Mouse (Mus musculus) lung, embryonic 16.5 days (tissue): ENCODE measurements around the gene Gapdh. TPM values are rescaled to one million over a fixed set of nuclear protein-coding genes. Genes with fewer than 3 reads are reported as not detected.

ENCODE experiments used
- ATAC-seq: fragments of 200-750 bp; cut with Nextera tagmentation; 2 replicates; pipeline ENCODE4 v1.8.0; 2017; ENCODE audit warnings: low read depth, mild to moderate bottlenecking, moderate library complexity
- H3K27ac ChIP-seq: fragments of 300-500 bp; sonication (generic); 2 replicates; pipeline ENCODE4 v1.5.1; 2014; ENCODE audit warnings: mild to moderate bottlenecking, control low read depth, low read length
- H3K27me3 ChIP-seq: fragments of 300-500 bp; sonication (generic); 2 replicates; pipeline ENCODE4 v1.6.1; 2014; ENCODE audit warnings: low read depth, low read length, mixed read lengths; ENCODE audit not compliant: control insufficient read depth, insufficient read depth
- H3K36me3 ChIP-seq: fragments of 300-500 bp; sonication (generic); 2 replicates; pipeline ENCODE4 v1.6.1; 2014; ENCODE audit warnings: low read length; ENCODE audit not compliant: control insufficient read depth, insufficient read depth
- H3K4me1 ChIP-seq: fragments of 300-500 bp; sonication (generic); replicated peaks from 2 replicates; pipeline ENCODE4 v1.6.1; 2014; ENCODE audit warnings: low read length, mixed read lengths; ENCODE audit not compliant: control insufficient read depth, insufficient read depth
- H3K4me2 ChIP-seq: fragments of 300-500 bp; sonication (generic); 2 replicates; pipeline ENCODE4 v1.6.1; 2014; ENCODE audit warnings: low read depth, low read length, control low read depth
- H3K4me3 ChIP-seq: fragments of 300-500 bp; sonication (generic); 2 replicates; pipeline ENCODE4 v1.5.1; 2014; ENCODE audit warnings: mild to moderate bottlenecking, low read length, control low read depth
- H3K9ac ChIP-seq: fragments of 300-500 bp; sonication (generic); 2 replicates; pipeline ENCODE4 v1.6.1; 2014; ENCODE audit warnings: low read length, control low read depth
- H3K9me3 ChIP-seq: fragments of 300-500 bp; sonication (generic); 2 replicates; pipeline ENCODE4 v1.6.1; 2016; ENCODE audit warnings: low read length; ENCODE audit not compliant: control insufficient read depth
- WGBS: fragments of 180-500 bp; shearing (Covaris S2); extraction: QIAGEN DNeasy Blood & Tissue Kit; methylation state at CpG from one replicate; pipeline ENCODE4 v1.1.7; 2014; 5-methylcytosine and 5-hydroxymethylcytosine counted together
- polyA plus RNA-seq: library from polyadenylated mRNA; unstranded; fragments of >200 nt; fragmentation: Nextera tagmentation; extraction: Ambion mirVana; gene quantifications from 2 replicates; pipeline ENCODE4 v1.2.1, GENCODE M21; 2015

The Gapdh gene
- polyA plus RNA-seq, 1 experiment from 2014 or later: 1,631 TPM

DNA sequence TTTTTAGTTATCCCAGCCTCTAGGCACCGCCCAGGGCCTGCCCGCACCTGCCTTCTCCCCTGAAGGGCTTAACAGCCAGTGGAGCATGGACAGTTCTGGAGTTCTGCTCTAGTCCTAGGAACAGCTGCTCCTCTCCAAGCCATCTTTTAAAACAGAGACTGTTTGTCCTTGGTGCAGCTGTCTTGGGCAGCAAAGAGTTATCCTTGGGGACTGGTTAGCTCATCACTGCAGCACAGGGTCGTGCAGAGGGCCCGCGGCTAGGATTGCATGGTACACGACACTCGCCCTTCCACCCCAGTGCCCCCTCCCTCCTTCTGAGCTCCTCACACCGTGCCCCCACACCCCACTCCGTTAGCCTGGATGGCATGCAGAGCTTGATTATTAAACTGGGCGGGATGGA is 18.9 kb downstream of the Gapdh start:
- Histone ChIP-seq H3K4me1 (peaks cover 31% of the 10 kb centered on the region), H3K27me3 (no peaks in the 10 kb centered on the region), H3K27ac (no peak overlapping the region), H3K9ac (no peak overlapping the region; the same call in 1 of the 2 replicates), H3K36me3 (peaks cover 5% of the 10 kb centered on the region; the same call in 1 of the 2 replicates), H3K9me3 (no peaks in the 10 kb centered on the region), H3K4me2 (no peak overlapping the region), H3K4me3 (no peak overlapping the region)
- no peak for ATAC-seq
- 58% methylated on average over 10 of the region's 10 CpGs for WGBS

DNA sequence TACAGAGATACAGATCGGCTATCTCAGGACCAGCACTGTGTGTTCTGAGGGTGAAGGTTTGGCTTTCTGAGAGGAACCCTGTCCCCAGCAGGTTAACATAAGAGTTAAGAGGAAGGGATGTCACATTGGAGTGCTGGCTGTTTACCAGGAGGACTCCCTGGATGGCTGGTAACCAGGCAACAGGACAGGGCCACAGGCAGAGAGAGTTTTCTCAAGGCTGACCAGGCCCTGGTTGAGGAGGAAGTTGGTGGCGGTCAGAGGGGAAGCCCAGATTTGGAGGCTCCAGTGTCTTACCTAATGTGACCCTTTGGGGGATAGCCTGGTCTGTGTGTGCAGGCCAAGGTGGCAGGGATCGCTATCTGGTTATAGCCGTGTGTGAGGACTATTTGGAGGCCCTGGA is 19.5 kb downstream of the Gapdh start:
- no peak overlapping the region for H3K4me3 ChIP-seq
- no peak overlapping the region for H3K27ac ChIP-seq
- no peak for ATAC-seq
- H3K27me3 ChIP-seq: no peaks in the 10 kb centered on the region
- WGBS: 81% methylated on average over 4 of the region's 4 CpGs
- H3K4me1 ChIP-seq: peaks cover 31% of the 10 kb centered on the region
- peaks cover 9% of the 10 kb centered on the region for H3K36me3 ChIP-seq
- H3K4me2 ChIP-seq: no peak overlapping the region
- H3K9ac ChIP-seq: no peak overlapping the region; the same call in 1 of the 2 replicates
- H3K9me3 ChIP-seq: no peaks in the 10 kb centered on the region

DNA sequence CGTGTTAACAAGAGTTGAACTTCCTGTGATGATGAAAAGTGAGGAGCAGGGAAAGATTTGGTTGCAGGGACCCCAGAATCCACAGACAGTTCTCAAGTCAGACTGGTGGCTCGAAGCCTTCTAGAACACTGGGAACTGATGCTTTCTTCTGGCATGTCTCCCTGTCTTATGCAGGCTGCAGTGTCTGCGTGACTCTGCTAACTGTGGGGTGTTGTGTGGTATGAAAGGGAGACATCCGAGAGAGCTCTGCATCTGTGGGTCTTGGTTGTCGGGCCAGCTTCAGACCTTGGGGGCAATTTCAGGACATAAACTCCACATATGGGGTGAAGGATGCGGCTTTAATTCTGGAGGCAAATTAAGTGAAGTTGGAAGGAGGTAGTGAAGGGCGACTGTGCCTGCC is 20.1 kb downstream of the Gapdh start:
- WGBS: 49% methylated on average over 7 of the region's 7 CpGs
- Histone ChIP-seq H3K4me3 (peak overlapping the region; percentile 69), H3K36me3 (peaks cover 15% of the 10 kb centered on the region), H3K27ac (no peak overlapping the region), H3K9me3 (no peaks in the 10 kb centered on the region), H3K27me3 (no peaks in the 10 kb centered on the region), H3K4me1 (peaks cover 31% of the 10 kb centered on the region), H3K4me2 (peak overlapping the region; percentile 84), H3K9ac (peak overlapping the region; percentile 79; the same call in 1 of the 2 replicates)
- ATAC-seq: no peak

DNA sequence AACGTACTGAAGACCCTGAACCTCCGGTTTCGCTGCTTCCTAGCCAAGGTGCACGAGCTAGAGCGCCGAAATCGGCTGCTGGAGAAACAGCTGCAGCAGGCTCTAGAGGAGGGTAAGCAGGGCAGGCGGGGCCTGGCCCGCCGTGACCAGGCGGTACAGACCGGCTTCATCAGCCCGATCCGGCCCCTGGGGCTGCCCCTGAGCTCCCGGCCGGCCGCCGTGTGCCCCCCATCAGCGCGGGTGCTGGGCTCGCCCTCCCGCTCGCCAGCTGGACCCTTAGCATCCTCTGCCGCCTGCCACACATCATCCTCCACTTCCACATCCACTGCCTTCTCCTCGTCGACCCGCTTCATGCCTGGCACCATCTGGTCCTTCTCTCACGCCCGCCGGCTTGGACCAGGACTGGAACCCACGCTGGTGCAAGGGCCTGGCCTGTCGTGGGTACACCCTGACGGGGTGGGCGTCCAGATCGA is 20.8 kb downstream of the Gapdh start:
- no peaks in the 10 kb centered on the region for H3K27me3 ChIP-seq
- H3K4me2 ChIP-seq: peak overlapping the region; percentile 84
- peak; percentile 69 for ATAC-seq
- 7% methylated on average over 28 of the region's 35 CpGs for WGBS
- peaks cover 22% of the 10 kb centered on the region for H3K36me3 ChIP-seq
- peak overlapping the region; percentile 79 for H3K9ac ChIP-seq
- H3K4me3 ChIP-seq: peak overlapping the region; percentile 69
- peak overlapping the region; percentile 78 for H3K27ac ChIP-seq
- H3K4me1 ChIP-seq: peaks cover 31% of the 10 kb centered on the region
- no peaks in the 10 kb centered on the region for H3K9me3 ChIP-seq

DNA sequence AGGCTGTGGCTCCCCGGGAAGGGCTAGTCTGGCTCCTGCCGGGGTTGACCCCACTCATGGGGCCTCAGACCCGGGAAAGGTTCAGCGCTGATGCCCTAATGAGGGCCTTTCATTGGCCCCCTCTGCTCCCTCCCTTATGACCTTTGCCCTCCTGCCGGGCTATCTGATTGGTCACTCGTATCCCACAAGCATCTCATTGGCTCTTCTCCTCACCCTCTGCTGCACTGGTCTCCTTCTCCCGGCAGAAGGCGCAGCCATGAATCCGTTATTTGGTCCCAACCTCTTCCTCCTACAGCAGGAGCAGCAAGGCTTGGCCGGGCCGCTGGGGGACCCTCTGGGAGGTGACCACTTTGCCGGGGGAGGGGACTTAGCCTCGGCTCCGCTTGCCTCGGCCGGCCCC is 21.3 kb downstream of the Gapdh start, which contains the start of gene Iffo1:
Gene Iffo1 (plus strand): TSS at position 241 of the 400 bp plus-strand sequence.
- Histone ChIP-seq H3K9ac (peak within 1 kb of the TSS; percentile 79), H3K9me3 (no peaks in the 10 kb centered on the region), H3K27ac (peak within 1 kb of the TSS; percentile 78), H3K27me3 (no peaks in the 10 kb centered on the region), H3K4me2 (peak within 1 kb of the TSS; percentile 84), H3K4me3 (peak within 1 kb of the TSS; percentile 69), H3K4me1 (peaks cover 31% of the 10 kb centered on the region), H3K36me3 (peaks cover 24% of the 10 kb centered on the region)
- 2% methylated on average over 16 of the region's 16 CpGs for WGBS
- ATAC-seq: peak; percentile 93

DNA sequence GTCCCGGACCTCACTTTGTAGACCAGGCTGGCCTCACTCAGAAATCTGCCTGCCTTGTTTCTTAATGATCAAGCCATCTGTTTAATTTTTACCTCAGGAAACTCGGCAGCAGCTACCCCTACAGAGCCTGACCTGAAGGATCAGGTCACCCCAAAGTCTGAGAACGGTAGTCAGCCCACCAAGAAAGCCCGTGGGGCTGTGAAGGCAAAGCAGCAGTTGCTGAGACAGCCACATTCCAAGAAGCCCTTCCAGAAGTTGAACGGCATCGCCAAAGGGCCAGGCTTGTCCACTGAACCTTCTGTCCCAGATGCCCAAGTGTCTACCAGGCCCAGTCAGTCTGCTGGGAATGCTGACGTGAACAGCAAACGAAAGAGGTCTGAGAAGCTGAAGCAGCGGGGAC is 22.4 kb downstream of the Gapdh start:
- no peak overlapping the region for H3K4me2 ChIP-seq
- peaks cover 24% of the 10 kb centered on the region for H3K4me1 ChIP-seq
- no peak overlapping the region for H3K4me3 ChIP-seq
- H3K27me3 ChIP-seq: no peaks in the 10 kb centered on the region
- H3K36me3 ChIP-seq: peaks cover 35% of the 10 kb centered on the region
- H3K27ac ChIP-seq: no peak overlapping the region
- no peak overlapping the region for H3K9ac ChIP-seq
- no peaks in the 10 kb centered on the region for H3K9me3 ChIP-seq
- 77% methylated on average over 9 of the region's 9 CpGs for WGBS
- ATAC-seq: no peak

DNA sequence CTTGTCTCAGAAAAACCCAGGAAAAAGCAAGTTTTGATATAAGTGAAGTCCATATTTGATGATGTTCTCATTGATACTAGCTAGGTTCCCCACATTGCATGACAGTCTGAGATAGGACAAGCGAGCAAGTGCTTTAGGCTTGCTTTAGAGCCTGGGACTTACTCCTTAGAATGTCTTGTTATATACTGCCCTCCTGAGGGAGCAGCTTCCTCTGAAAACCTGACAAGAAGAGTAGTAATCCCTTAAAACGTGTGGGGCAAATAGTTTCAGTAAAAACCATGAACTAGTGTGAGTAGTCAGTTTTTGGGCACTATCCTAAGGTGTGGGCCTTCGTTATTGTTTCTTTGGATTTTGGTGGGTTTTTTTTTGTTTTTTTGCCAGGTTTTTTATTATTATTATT is 23.1 kb downstream of the Gapdh start:
- Histone ChIP-seq H3K4me2 (no peak overlapping the region), H3K36me3 (peaks cover 40% of the 10 kb centered on the region), H3K9me3 (no peaks in the 10 kb centered on the region), H3K4me1 (peaks cover 21% of the 10 kb centered on the region), H3K27ac (no peak overlapping the region), H3K4me3 (no peak overlapping the region), H3K9ac (no peak overlapping the region), H3K27me3 (no peaks in the 10 kb centered on the region)
- ATAC-seq: no peak
- 70% methylated on average over 3 of the region's 3 CpGs for WGBS

DNA sequence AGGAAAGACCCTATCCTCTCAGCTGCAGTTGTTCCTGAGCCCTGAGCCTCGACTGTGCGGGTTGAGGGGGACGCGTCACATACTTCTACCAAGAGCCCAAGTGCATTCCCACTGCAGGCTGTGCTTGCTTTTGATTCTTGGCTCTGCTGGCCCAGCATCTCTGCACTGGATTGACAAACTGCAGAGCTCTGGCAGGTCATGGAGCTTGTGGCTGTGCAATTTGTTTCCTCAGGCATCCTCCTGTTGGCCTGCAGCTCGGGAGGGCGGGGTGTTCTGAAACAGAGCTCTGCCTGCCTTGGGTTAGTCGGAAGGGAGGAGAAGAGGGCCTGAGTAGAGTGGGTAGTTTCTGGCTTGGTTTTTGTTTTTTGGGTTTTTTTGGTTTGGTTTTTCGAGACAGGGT is 23.8 kb downstream of the Gapdh start:
- H3K4me3 ChIP-seq: no peak overlapping the region
- 88% methylated on average over 8 of the region's 8 CpGs for WGBS
- no peaks in the 10 kb centered on the region for H3K27me3 ChIP-seq
- H3K9ac ChIP-seq: no peak overlapping the region
- H3K4me2 ChIP-seq: no peak overlapping the region
- no peak for ATAC-seq
- H3K9me3 ChIP-seq: no peaks in the 10 kb centered on the region
- peaks cover 17% of the 10 kb centered on the region for H3K4me1 ChIP-seq
- H3K36me3 ChIP-seq: peaks cover 44% of the 10 kb centered on the region
- no peak overlapping the region for H3K27ac ChIP-seq

DNA sequence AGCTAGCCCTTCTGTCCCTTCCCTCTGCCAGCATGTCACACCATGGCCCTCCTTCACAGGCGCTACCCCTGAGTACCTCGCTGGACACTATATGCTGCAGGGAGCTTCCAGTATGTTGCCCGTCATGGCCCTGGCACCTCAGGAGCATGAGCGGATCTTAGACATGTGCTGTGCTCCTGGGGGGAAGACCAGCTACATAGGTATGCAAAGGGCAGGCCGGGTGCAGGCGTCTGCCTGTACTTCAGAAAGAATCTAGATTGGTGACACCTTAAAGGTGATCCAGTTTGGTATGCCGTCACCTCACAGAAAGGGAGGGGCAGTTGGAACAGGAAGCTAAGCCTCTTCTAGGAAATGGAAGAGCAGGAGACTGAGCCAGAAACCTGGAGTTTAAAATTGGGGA is 26.5 kb downstream of the Gapdh start:
- Histone ChIP-seq H3K9me3 (no peaks in the 10 kb centered on the region), H3K4me1 (0 out of 2 replicates have a peak, but pooled peaks cover under 1% of the 10 kb centered on the region), H3K27ac (no peak overlapping the region), H3K36me3 (peaks cover 64% of the 10 kb centered on the region), H3K9ac (no peak overlapping the region), H3K4me2 (no peak overlapping the region), H3K27me3 (no peaks in the 10 kb centered on the region), H3K4me3 (no peak overlapping the region)
- 87% methylated on average over 7 of the region's 7 CpGs for WGBS
- no peak for ATAC-seq
